8 mouse cellular contexts compared by ENCODE assay signal in genomic region chr12:83424086-83424719, GRCm38 (mm10).
A peak's percentile ranks its signal among the peaks of the same experiment; 100 is the strongest.
DNase-seq lines count a peak whose midpoint lies in the region; ATAC-seq and TF ChIP-seq lines count a peak whose summit lies in the region.

No protein-coding gene starts in this region.

- 74% methylated on average over 12 of the region's 12 CpGs for WGBS in lung, embryonic 14.5 days
- WGBS in bone marrow, adult 2 months: 66% methylated on average over 12 of the region's 12 CpGs
- 56% methylated on average over 12 of the region's 12 CpGs for WGBS in heart, embryonic 16.5 days
- WGBS in midbrain, embryonic 16.5 days: 70% methylated on average over 12 of the region's 12 CpGs

- H3K36me3 ChIP-seq in lung, embryonic 14.5 days (ENCODE audit: insufficient read depth): no peaks in the 10 kb centered on the region
- 0 out of 2 replicates have a peak, but pooled peaks cover 3% of the 10 kb centered on the region for H3K36me3 ChIP-seq in heart, embryonic 16.5 days (ENCODE audit: control insufficient read depth, insufficient read depth)
- no peaks in the 10 kb centered on the region for H3K36me3 ChIP-seq in midbrain, embryonic 16.5 days (ENCODE audit: control insufficient read depth, insufficient read depth, low read length)

- peak overlapping the region; percentile 48; the same call in 1 of the 2 replicates for H3K27ac ChIP-seq in lung, embryonic 14.5 days (ENCODE audit: low read depth)
- H3K27ac ChIP-seq in bone marrow, adult 2 months (ENCODE audit: control insufficient read depth, insufficient read depth, low read depth, low read length, poor library complexity): peak overlapping the region; percentile 66
- peak overlapping the region; percentile 85 for H3K27ac ChIP-seq in heart, embryonic 16.5 days (ENCODE audit: low read length)
- H3K27ac ChIP-seq in midbrain, embryonic 16.5 days (ENCODE audit: low read length): peak overlapping the region; percentile 68

- TF ChIP-seq POLR2A in bone marrow, adult 2 months (IDR thresholded peaks at IDR 0.05; ENCODE audit: borderline replicate concordance, control insufficient read depth, low read depth, low read length): no peak

- no peak overlapping the region for H3K4me2 ChIP-seq in lung, embryonic 14.5 days
- H3K4me2 ChIP-seq in heart, embryonic 16.5 days (ENCODE audit: low read depth, low read length): peak overlapping the region; percentile 44
- no peak overlapping the region for H3K4me2 ChIP-seq in midbrain, embryonic 16.5 days (ENCODE audit: low read length)

- no peaks in the 10 kb centered on the region for H3K27me3 ChIP-seq in lung, embryonic 14.5 days (ENCODE audit: insufficient read depth, low read length)
- H3K27me3 ChIP-seq in heart, embryonic 16.5 days (ENCODE audit: control insufficient read depth, insufficient read depth, low read length): no peaks in the 10 kb centered on the region
- H3K27me3 ChIP-seq in midbrain, embryonic 16.5 days (ENCODE audit: control insufficient read depth, insufficient read depth, low read depth, low read length): no peaks in the 10 kb centered on the region

- H3K4me3 ChIP-seq in lung, embryonic 14.5 days (ENCODE audit: low read depth, low read length): no peak overlapping the region
- peak overlapping the region; percentile 51 for H3K4me3 ChIP-seq in bone marrow, adult 2 months (replicated peaks; ENCODE audit: control insufficient read depth, low read depth, low read length)
- H3K4me3 ChIP-seq in heart, embryonic 16.5 days (ENCODE audit: low read length): peak overlapping the region; percentile 13; the same call in 1 of the 2 replicates
- no peak overlapping the region for H3K4me3 ChIP-seq in midbrain, embryonic 16.5 days (ENCODE audit: low read depth, low read length)

- H3K4me1 ChIP-seq in lung, embryonic 14.5 days (ENCODE audit: insufficient read depth): peaks cover 7% of the 10 kb centered on the region
- H3K4me1 ChIP-seq in bone marrow, adult 2 months (ENCODE audit: control insufficient read depth, insufficient read depth, low read length): no peaks in the 10 kb centered on the region; the same call in 1 of the 2 replicates
- H3K4me1 ChIP-seq in heart, embryonic 16.5 days (ENCODE audit: control insufficient read depth, insufficient read depth, low read length): peaks cover 31% of the 10 kb centered on the region
- peaks cover 9% of the 10 kb centered on the region for H3K4me1 ChIP-seq in midbrain, embryonic 16.5 days (ENCODE audit: control insufficient read depth, insufficient read depth, low read length)

- TF ChIP-seq CTCF in lung, embryonic 14.5 days (IDR thresholded peaks at IDR 0.05; ENCODE audit: low read depth): no peak
- peak; percentile 40; the same call in 1 of the 2 replicates for TF ChIP-seq CTCF in bone marrow, adult 2 months (IDR thresholded peaks at IDR 0.05; ENCODE audit: control insufficient read depth, insufficient read depth, low read length)

- ATAC-seq in lung, embryonic 14.5 days (ENCODE audit: insufficient read depth): no peak
- ATAC-seq in heart, embryonic 16.5 days (replicated peaks; ENCODE audit: extremely low read depth, insufficient read depth, low FRiP score): no peak
- no peak for ATAC-seq in midbrain, embryonic 16.5 days

- no peak overlapping the region for H3K9ac ChIP-seq in lung, embryonic 14.5 days
- peak overlapping the region; percentile 28 for H3K9ac ChIP-seq in heart, embryonic 16.5 days (ENCODE audit: low read length)
- H3K9ac ChIP-seq in midbrain, embryonic 16.5 days (ENCODE audit: low read depth, low read length): no peak overlapping the region

- no peaks in the 10 kb centered on the region for H3K9me3 ChIP-seq in lung, embryonic 14.5 days (ENCODE audit: low read depth, low read length)
- H3K9me3 ChIP-seq in heart, embryonic 16.5 days (replicated peaks; ENCODE audit: control insufficient read depth, low read length): peaks cover 4% of the 10 kb centered on the region; the same call in 1 of the 2 replicates
- no peaks in the 10 kb centered on the region for H3K9me3 ChIP-seq in midbrain, embryonic 16.5 days (replicated peaks; ENCODE audit: control insufficient read depth, low read length, poor library complexity, severe bottlenecking)

- DNase-seq in lung, embryonic 14.5 days: no peak
- DNase-seq in lung, postnatal 36 days: no peak
- no peak for DNase-seq in right cerebral cortex, postnatal 14 days
- no peak for DNase-seq in gastrocnemius, postnatal 25 days
- no peak for DNase-seq in urinary bladder, adult 18-20 months (ENCODE audit: low spot score in 2 of 2)

Comparison
In these comparisons a context has a peak if more than half of its experiments do, and no peak if none do; other contexts are left out.
1. H3K4me3 ChIP-seq: peak in bone marrow, adult 2 months (single experiment) and heart, embryonic 16.5 days (single experiment); none in lung, embryonic 14.5 days (single experiment) and midbrain, embryonic 16.5 days (single experiment).
2. Peak in every context shown above with its lines, with median percentiles within 50 percentile points of each other: H3K27ac ChIP-seq.